Mouse (Mus musculus) sigmoid colon, adult 10 weeks (tissue): Measurements from ENCODE around the gene Rgn. TPM values are rescaled to one million over a fixed set of nuclear protein-coding genes. Genes with fewer than 3 reads are reported as not detected.

Experiments
- polyA plus RNA-seq: library from polyadenylated mRNA; stranded (reverse); fragments of 350-450 nt; fragmentation: Illumina TruSeq; extraction: RNeasy Lipid Tissue Mini Kit (QIAGEN cat#74804); gene quantifications from one replicate; pipeline ENCODE4 v1.2.3, GENCODE M21; 2014; ENCODE audit warnings: low read depth, low replicate concordance

The Rgn gene
- 6.1 TPM for polyA plus RNA-seq

GRCm38 (mm10) chrX:20549532-20549931 is at the start of gene Rgn:
Rgn (plus strand) TSS chrX:20549787.

Other genes with a start within 250 kb of the Rgn start
- gene Rp2, start 185.3 kb upstream of the Rgn start, polyA plus RNA-seq = 132 TPM
- gene Jade3, start 124.1 kb upstream of the Rgn start, polyA plus RNA-seq = 17.7 TPM
- 5.6 TPM for gene Rbm10, start 67.7 kb downstream of the Rgn start, polyA plus RNA-seq
- gene Ndufb11, start 67.8 kb downstream of the Rgn start, polyA plus RNA-seq = 31.7 TPM
- gene Uba1, start 108.5 kb downstream of the Rgn start, polyA plus RNA-seq = 102 TPM
- 23.7 TPM for gene Cdk16, start 138.2 kb downstream of the Rgn start, polyA plus RNA-seq
- gene Usp11, start 154.1 kb downstream of the Rgn start, polyA plus RNA-seq = 2.7 TPM
- 103 TPM for gene Araf, start 248.0 kb downstream of the Rgn start, polyA plus RNA-seq